Mouse (Mus musculus): ENCODE data around the gene Nup85. TPM values are rescaled to one million over a fixed set of nuclear protein-coding genes. Genes with fewer than 3 reads are reported as not detected.

The Nup85 gene
- polyA plus RNA-seq (2015; fragmentation: Nextera tagmentation; extraction: Ambion mirVana): 44.6 and 47.2 TPM in 2 replicates

DNA sequence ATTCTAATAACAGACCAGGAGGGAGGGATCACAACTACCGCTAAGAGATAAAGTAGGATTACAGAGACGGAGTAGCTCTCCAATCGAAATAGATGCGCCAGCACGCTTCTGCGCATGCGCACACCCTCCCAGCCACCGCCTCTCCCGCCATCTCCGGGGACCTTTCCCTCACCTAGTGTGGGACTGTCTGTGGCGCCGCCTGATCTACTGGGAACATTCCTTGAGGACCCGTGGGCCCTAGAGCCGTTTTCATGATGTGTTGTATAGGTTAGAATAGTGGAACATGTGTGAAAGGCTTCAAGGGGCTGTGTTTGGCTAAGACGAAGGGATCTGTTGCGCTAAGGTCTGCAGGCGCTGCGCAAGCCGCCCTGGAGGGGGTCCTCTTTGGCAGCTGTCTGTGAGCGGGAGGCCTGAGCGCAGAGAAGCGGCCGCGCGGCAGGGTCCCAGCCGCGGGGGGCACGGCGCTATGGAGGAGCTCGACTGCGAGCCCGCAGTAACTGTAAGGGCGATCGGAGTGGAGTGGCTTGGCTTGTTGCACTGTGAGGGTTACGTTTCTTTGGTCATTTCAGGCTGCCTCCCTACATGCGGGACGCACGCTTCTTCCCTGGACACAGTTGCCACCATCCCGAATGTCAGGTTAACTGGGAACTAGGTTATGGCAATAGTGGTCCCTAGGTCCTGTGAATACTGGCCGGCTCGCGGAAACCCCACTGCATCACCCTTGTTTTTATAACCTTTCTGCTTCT lies at the start of gene Nup85:
Gene Nup85 (plus strand): TSS at position 371 of the 746 bp plus-strand sequence.
- Histone ChIP-seq H3K4me2 (replicated peaks; ENCODE audit: low read depth) (peak within 1 kb of the TSS; percentile 67), H3K36me3 (ENCODE audit: control insufficient read depth, insufficient read depth, low read length) (no peaks in the 10 kb centered on the region; the same call in 1 of the 2 replicates), H3K27me3 (ENCODE audit: control insufficient read depth, insufficient read depth, low read length) (no peaks in the 10 kb centered on the region), H3K9me3 (ENCODE audit: control insufficient read depth, low read length) (no peaks in the 10 kb centered on the region), H3K27ac (replicated peaks) (peak within 1 kb of the TSS; percentile 82), H3K4me1 (replicated peaks; ENCODE audit: control insufficient read depth, insufficient read depth) (no peaks in the 10 kb centered on the region), H3K4me3 (ENCODE audit: low read depth, low read length) (peak within 1 kb of the TSS; percentile 76), H3K9ac (ENCODE audit: low read length) (peak within 1 kb of the TSS; percentile 77)
- DNase-seq (ENCODE audit: low spot score): peak; percentile 95
- TF ChIP-seq EP300 (optimal IDR thresholded peaks at IDR 0.05) (peak; percentile 98), CTCF (IDR thresholded peaks at IDR 0.05; ENCODE audit: low read depth) (peak; percentile 14; the same call in 1 of the 2 replicates)
- ATAC-seq (ENCODE audit: low FRiP score, low TSS enrichment): peak; percentile 91
- WGBS: under 1% methylated on average over 42 of the region's 42 CpGs

- no peak overlapping the region for H3K4me2 ChIP-seq (replicated peaks; ENCODE audit: low read depth)
- no peak overlapping the region for H3K4me3 ChIP-seq (ENCODE audit: low read depth, low read length)
- no peak overlapping the region for H3K9ac ChIP-seq (ENCODE audit: low read length)
- no peak overlapping the region for H3K27ac ChIP-seq (replicated peaks)
- WGBS: 64% methylated on average over 6 of the region's 6 CpGs
- no peaks in the 10 kb centered on the region for H3K27me3 ChIP-seq (ENCODE audit: control insufficient read depth, insufficient read depth, low read length)
- TF ChIP-seq CTCF (IDR thresholded peaks at IDR 0.05; ENCODE audit: low read depth) (no peak), EP300 (optimal IDR thresholded peaks at IDR 0.05) (no peak)
- peaks cover 12% of the 10 kb centered on the region for H3K4me1 ChIP-seq (replicated peaks; ENCODE audit: control insufficient read depth, insufficient read depth)
- ATAC-seq (ENCODE audit: low FRiP score, low TSS enrichment) (no peak), DNase-seq (ENCODE audit: low spot score) (no peak)
- H3K9me3 ChIP-seq (ENCODE audit: control insufficient read depth, low read length): no peaks in the 10 kb centered on the region
- H3K36me3 ChIP-seq (ENCODE audit: control insufficient read depth, insufficient read depth, low read length): no peaks in the 10 kb centered on the region
These were observed 49.2 kb upstream of the Nup85 start for GRCm38 (mm10) chr11:115515021-115515420.

GRCm38 (mm10) chr11:115516942-115517341 lies 47.3 kb upstream of the Nup85 start:
- TF ChIP-seq CTCF (IDR thresholded peaks at IDR 0.05; ENCODE audit: low read depth): no peak
- 84% methylated on average over 5 of the region's 5 CpGs for WGBS
- Histone ChIP-seq H3K9me3 (ENCODE audit: control insufficient read depth, low read length) (no peaks in the 10 kb centered on the region), H3K27ac (replicated peaks) (no peak overlapping the region), H3K4me3 (ENCODE audit: low read depth, low read length) (no peak overlapping the region), H3K4me1 (replicated peaks; ENCODE audit: control insufficient read depth, insufficient read depth) (peaks cover 4% of the 10 kb centered on the region; the same call in 1 of the 2 replicates), H3K27me3 (ENCODE audit: control insufficient read depth, insufficient read depth, low read length) (no peaks in the 10 kb centered on the region), H3K36me3 (ENCODE audit: control insufficient read depth, insufficient read depth, low read length) (no peaks in the 10 kb centered on the region), H3K9ac (ENCODE audit: low read length) (no peak overlapping the region), H3K4me2 (replicated peaks; ENCODE audit: low read depth) (no peak overlapping the region)
- ATAC-seq (ENCODE audit: low FRiP score, low TSS enrichment): no peak
- no peak for DNase-seq (ENCODE audit: low spot score)

GRCm38 (mm10) chr11:115518693-115519092 lies 45.5 kb upstream of the Nup85 start:
- 66% methylated on average over 9 of the region's 9 CpGs for WGBS
- peaks cover 5% of the 10 kb centered on the region; the same call in 1 of the 2 replicates for H3K36me3 ChIP-seq (ENCODE audit: control insufficient read depth, insufficient read depth, low read length)
- H3K27ac ChIP-seq (replicated peaks): no peak overlapping the region
- H3K27me3 ChIP-seq (ENCODE audit: control insufficient read depth, insufficient read depth, low read length): no peaks in the 10 kb centered on the region
- DNase-seq (ENCODE audit: low spot score) (no peak), ATAC-seq (ENCODE audit: low FRiP score, low TSS enrichment) (no peak)
- H3K9ac ChIP-seq (ENCODE audit: low read length): no peak overlapping the region
- H3K4me1 ChIP-seq (replicated peaks; ENCODE audit: control insufficient read depth, insufficient read depth): no peaks in the 10 kb centered on the region
- no peak overlapping the region for H3K4me3 ChIP-seq (ENCODE audit: low read depth, low read length)
- no peak for TF ChIP-seq CTCF (IDR thresholded peaks at IDR 0.05; ENCODE audit: low read depth)
- TF ChIP-seq EP300 (optimal IDR thresholded peaks at IDR 0.05): no peak
- H3K9me3 ChIP-seq (ENCODE audit: control insufficient read depth, low read length): no peaks in the 10 kb centered on the region
- H3K4me2 ChIP-seq (replicated peaks; ENCODE audit: low read depth): no peak overlapping the region

GRCm38 (mm10) chr11:115519581-115519980 lies 44.7 kb upstream of the Nup85 start:
- Histone ChIP-seq H3K4me3 (ENCODE audit: low read depth, low read length) (no peak overlapping the region), H3K27ac (replicated peaks) (no peak overlapping the region), H3K36me3 (ENCODE audit: control insufficient read depth, insufficient read depth, low read length) (peaks cover 5% of the 10 kb centered on the region; the same call in 1 of the 2 replicates), H3K9ac (ENCODE audit: low read length) (no peak overlapping the region), H3K9me3 (ENCODE audit: control insufficient read depth, low read length) (no peaks in the 10 kb centered on the region), H3K27me3 (ENCODE audit: control insufficient read depth, insufficient read depth, low read length) (no peaks in the 10 kb centered on the region), H3K4me2 (replicated peaks; ENCODE audit: low read depth) (no peak overlapping the region), H3K4me1 (replicated peaks; ENCODE audit: control insufficient read depth, insufficient read depth) (no peaks in the 10 kb centered on the region)
- 75% methylated on average over 3 of the region's 3 CpGs for WGBS
- no peak for ATAC-seq (ENCODE audit: low FRiP score, low TSS enrichment)
- no peak for TF ChIP-seq CTCF (IDR thresholded peaks at IDR 0.05; ENCODE audit: low read depth)
- no peak for TF ChIP-seq EP300 (optimal IDR thresholded peaks at IDR 0.05)
- DNase-seq (ENCODE audit: low spot score): no peak

DNA sequence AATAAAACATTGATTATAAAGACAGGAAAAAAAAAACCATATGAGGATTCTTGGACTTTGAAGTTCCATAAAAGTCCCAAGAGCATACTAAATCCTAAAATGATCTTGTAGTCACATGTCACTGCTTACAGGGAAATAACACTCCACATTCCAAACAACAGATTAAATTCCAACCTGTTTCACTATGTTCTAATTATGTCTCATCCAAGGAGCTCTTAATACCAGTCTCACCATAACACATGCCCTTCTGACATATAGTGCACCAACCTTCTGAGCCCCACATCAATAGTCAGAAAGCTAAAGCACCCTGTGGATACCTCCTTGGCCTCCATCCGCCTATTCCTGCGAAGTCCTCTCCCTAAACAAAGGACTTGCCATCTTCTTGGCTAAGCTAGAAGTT lies 44.0 kb upstream of the Nup85 start:
- Histone ChIP-seq H3K4me1 (replicated peaks; ENCODE audit: control insufficient read depth, insufficient read depth) (no peaks in the 10 kb centered on the region), H3K4me3 (ENCODE audit: low read depth, low read length) (no peak overlapping the region), H3K9me3 (ENCODE audit: control insufficient read depth, low read length) (no peaks in the 10 kb centered on the region), H3K27ac (replicated peaks) (no peak overlapping the region), H3K4me2 (replicated peaks; ENCODE audit: low read depth) (no peak overlapping the region), H3K9ac (ENCODE audit: low read length) (no peak overlapping the region), H3K36me3 (ENCODE audit: control insufficient read depth, insufficient read depth, low read length) (peaks cover 5% of the 10 kb centered on the region; the same call in 1 of the 2 replicates), H3K27me3 (ENCODE audit: control insufficient read depth, insufficient read depth, low read length) (no peaks in the 10 kb centered on the region)
- WGBS: 83% methylated on average over 2 of the region's 2 CpGs
- ATAC-seq (ENCODE audit: low FRiP score, low TSS enrichment) (no peak), DNase-seq (ENCODE audit: low spot score) (no peak)
- no peak for TF ChIP-seq CTCF (IDR thresholded peaks at IDR 0.05; ENCODE audit: low read depth)
- no peak for TF ChIP-seq EP300 (optimal IDR thresholded peaks at IDR 0.05)

Data from stomach, postnatal 0 days (tissue).